Mouse (Mus musculus) T-cell, adult 2 months (primary cell): ENCODE data around the gene Pdia4.
"Not testable (repeated sequence)": the region's sequence is repeated elsewhere in the genome, so short reads cannot be mapped to it uniquely, and the experiment has no call there.

ENCODE experiments used
- DNase-seq: peaks from one replicate; pipeline ENCODE4 v3.0.0; 2022; ENCODE audit warnings: low spot score

Gene Pdia4

GRCm38 (mm10) chr6:47813257-47813878 lies at the start of gene Pdia4:
Gene Pdia4, minus strand, starts transcription at chr6:47813430.
- DNase-seq = peak; percentile 99

- DNase-seq = not testable (repeated sequence)
Measured at GRCm38 (mm10) chr6:47857729-47858128, 44.5 kb upstream of the Pdia4 start.

GRCm38 (mm10) chr6:47857241-47857640 lies 44.0 kb upstream of the Pdia4 start:
- no peak for DNase-seq

- no peak for DNase-seq
Measured at GRCm38 (mm10) chr6:47845779-47846178, 32.5 kb upstream of the Pdia4 start.

GRCm38 (mm10) chr6:47842337-47842736 lies 29.1 kb upstream of the Pdia4 start:
- no peak for DNase-seq

GRCm38 (mm10) chr6:47841831-47842230 lies 28.6 kb upstream of the Pdia4 start:
- DNase-seq = no peak

GRCm38 (mm10) chr6:47841077-47841476 lies 27.8 kb upstream of the Pdia4 start:
- DNase-seq = no peak

- DNase-seq = no peak
Measured at GRCm38 (mm10) chr6:47837630-47838029, 24.4 kb upstream of the Pdia4 start.

- peak; percentile 45 for DNase-seq
Measured at GRCm38 (mm10) chr6:47835984-47836521, 22.8 kb upstream of the Pdia4 start.

- peak; percentile 96 for DNase-seq
Measured at GRCm38 (mm10) chr6:47835482-47835983, 22.3 kb upstream of the Pdia4 start, which contains the start of gene Zfp398. Gene Zfp398, plus strand, starts transcription at chr6:47835661.

GRCm38 (mm10) chr6:47832220-47832619 lies 19.0 kb upstream of the Pdia4 start:
- DNase-seq = no peak

- DNase-seq = peak; percentile 89
Measured at GRCm38 (mm10) chr6:47830104-47831078, 17.2 kb upstream of the Pdia4 start, which contains the start of gene Zfp786. Gene Zfp786, minus strand, starts transcription at chr6:47830867.

- DNase-seq = no peak
Measured at GRCm38 (mm10) chr6:47828950-47829349, 15.7 kb upstream of the Pdia4 start.

- no peak for DNase-seq
Measured at GRCm38 (mm10) chr6:47827462-47827861, 14.2 kb upstream of the Pdia4 start.

- no peak for DNase-seq
Measured at GRCm38 (mm10) chr6:47824241-47824640, 11.0 kb upstream of the Pdia4 start.

GRCm38 (mm10) chr6:47821776-47822175 lies 8.5 kb upstream of the Pdia4 start:
- DNase-seq = no peak

- no peak for DNase-seq
Measured at GRCm38 (mm10) chr6:47821236-47821635, 8.0 kb upstream of the Pdia4 start.

GRCm38 (mm10) chr6:47819626-47820325 lies 6.5 kb upstream of the Pdia4 start:
- DNase-seq = no peak

GRCm38 (mm10) chr6:47818721-47819120 lies 5.5 kb upstream of the Pdia4 start:
- DNase-seq = no peak

GRCm38 (mm10) chr6:47816151-47816550 lies 2.9 kb upstream of the Pdia4 start:
- no peak for DNase-seq

GRCm38 (mm10) chr6:47812271-47812915 lies 837 bp downstream of the Pdia4 start:
- no peak for DNase-seq
